Mouse (Mus musculus): ENCODE measurements around the gene Vmn1r155. TPM values are rescaled to one million over a fixed set of nuclear protein-coding genes. Genes with fewer than 3 reads are reported as not detected.

The Vmn1r155 gene
- total RNA-seq (2023), result not detected in 4 replicates

DNA sequence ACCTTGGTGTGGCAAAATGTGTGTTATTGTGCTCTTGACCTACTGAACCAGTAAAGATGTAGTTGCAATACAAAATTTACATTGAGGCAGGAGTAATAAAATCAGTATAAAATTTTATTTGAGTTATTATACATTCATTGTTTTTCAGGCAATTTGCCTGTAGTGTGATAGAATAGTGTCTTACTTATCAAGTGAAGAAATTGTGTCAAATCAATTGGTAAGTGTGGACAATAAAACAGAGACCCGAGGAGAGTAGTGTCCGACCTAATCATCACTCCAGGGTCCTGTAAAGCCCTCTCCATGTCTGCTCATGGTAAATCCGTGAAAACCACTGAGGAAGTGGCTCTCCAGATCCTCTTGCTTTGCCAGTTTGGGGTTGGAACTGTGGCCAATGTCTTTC lies at the start of gene Vmn1r155:
Gene Vmn1r155, plus strand, starts transcription at position 301 of the 400 bp plus-strand sequence.

DNA sequence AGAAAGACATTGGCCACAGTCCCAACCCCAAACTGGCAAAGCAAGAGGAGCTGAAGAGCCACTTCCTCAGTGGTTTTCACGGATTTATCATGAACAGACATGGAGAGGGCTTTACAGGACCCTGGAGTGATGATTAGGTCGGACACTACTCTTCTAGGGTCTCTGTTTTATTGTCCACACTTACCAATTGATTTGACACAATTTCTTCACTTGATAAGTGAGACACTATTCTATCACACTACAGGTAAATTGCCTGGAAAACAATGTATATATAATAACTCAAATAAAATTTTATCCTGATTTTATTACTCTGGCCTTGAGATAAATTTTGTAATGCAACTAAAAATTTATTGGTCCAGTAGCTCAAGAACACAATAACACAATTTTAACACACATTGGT lies 34.4 kb downstream of the Vmn1r155 start, which contains the start of gene Gm8693:
Gene Gm8693, minus strand, starts transcription at position 101 of the 400 bp plus-strand sequence.

Other genes starting within 250 kb of the Vmn1r155 start
- gene Vmn1r148, start 244.4 kb upstream of the Vmn1r155 start, total RNA-seq (2023), result not detected in 4 replicates
- not detected in 4 replicates for gene Vmn1r149, start 219.8 kb upstream of the Vmn1r155 start, total RNA-seq (2023)
- not detected in 4 replicates for gene Gm10665, start 193.9 kb upstream of the Vmn1r155 start, total RNA-seq (2023)
- not detected in 4 replicates for gene Vmn1r151, start 158.3 kb upstream of the Vmn1r155 start, total RNA-seq (2023)
- gene Vmn1r152, start 135.1 kb upstream of the Vmn1r155 start, total RNA-seq (2023), result not detected in 4 replicates
- not detected in 4 replicates for gene Gm8677, start 123.1 kb upstream of the Vmn1r155 start, total RNA-seq (2023)
- not detected in 4 replicates for gene Gm4201, start 92.7 kb upstream of the Vmn1r155 start, total RNA-seq (2023)
- not detected in 4 replicates for gene Gm4565, start 69.9 kb upstream of the Vmn1r155 start, total RNA-seq (2023)
- gene Gm8693, start 34.3 kb downstream of the Vmn1r155 start, total RNA-seq (2023), result not detected in 4 replicates
- not detected in 4 replicates for gene Gm4567, start 61.7 kb downstream of the Vmn1r155 start, total RNA-seq (2023)
- gene Vmn1r157, start 103.7 kb downstream of the Vmn1r155 start, total RNA-seq (2023), result not detected in 4 replicates
- not detected in 4 replicates for gene Vmn1r158, start 132.8 kb downstream of the Vmn1r155 start, total RNA-seq (2023)
- not detected in 4 replicates for gene Vmn1r159, start 185.6 kb downstream of the Vmn1r155 start, total RNA-seq (2023)
- not detected in 4 replicates for gene Vmn1r160, start 213.2 kb downstream of the Vmn1r155 start, total RNA-seq (2023)

All from B cell, adult 62 days (primary cell).